Mouse (Mus musculus) bone marrow, adult 2 months (tissue): Measurements from ENCODE around the gene Prss21. TPM values are rescaled to one million over a fixed set of nuclear protein-coding genes. Genes with fewer than 3 reads are reported as not detected.
A peak's percentile ranks its signal among the peaks of the same experiment; 100 is the strongest.

Source experiments
- H3K27ac ChIP-seq: fragments of 200-500 bp; 2 replicates; pipeline ENCODE4 v1.5.1; 2012; ENCODE audit warnings: low read depth, mild to moderate bottlenecking, control low read depth, inconsistent platforms, low read length; ENCODE audit not compliant: control insufficient read depth, poor library complexity, insufficient read depth
- H3K4me1 ChIP-seq: fragments of 200-500 bp; 2 replicates; pipeline ENCODE4 v1.6.1; 2011; ENCODE audit warnings: low read length; ENCODE audit not compliant: control insufficient read depth, insufficient read depth
- H3K4me3 ChIP-seq: fragments of 200-500 bp; replicated peaks from 2 replicates; pipeline ENCODE3; 2011; ENCODE audit warnings: mild to moderate bottlenecking, low read depth, low read length, control low read depth; ENCODE audit not compliant: control insufficient read depth
- CTCF ChIP-seq: fragments of 200-500 bp; IDR thresholded peaks from 2 replicates; pipeline ENCODE4 v1.5.1; 2011; ENCODE audit warnings: low read length, control low read depth; ENCODE audit not compliant: control insufficient read depth, insufficient read depth
- POLR2A ChIP-seq: fragments of 200-500 bp; IDR thresholded peaks from 2 replicates; pipeline ENCODE4 v1.6.1; 2011; ENCODE audit warnings: low read depth, mild to moderate bottlenecking, control low read depth, low read length, borderline replicate concordance; ENCODE audit not compliant: control insufficient read depth
- WGBS: fragments of 180-500 bp; shearing (Covaris S2); methylation state at CpG from one replicate; pipeline ENCODE4 v1.1.7; 2018; 5-methylcytosine and 5-hydroxymethylcytosine counted together
- polyA plus RNA-seq: library from polyadenylated mRNA; stranded (reverse); fragments of >200 nt; gene quantifications from 2 replicates; pipeline ENCODE4 v1.2.4, GENCODE M21; 2011; ENCODE audit warnings: low replicate concordance; ENCODE audit not compliant: missing spikeins, insufficient read depth, insufficient read length

Gene Prss21
- not detected in 2 replicates for polyA plus RNA-seq

DNA sequence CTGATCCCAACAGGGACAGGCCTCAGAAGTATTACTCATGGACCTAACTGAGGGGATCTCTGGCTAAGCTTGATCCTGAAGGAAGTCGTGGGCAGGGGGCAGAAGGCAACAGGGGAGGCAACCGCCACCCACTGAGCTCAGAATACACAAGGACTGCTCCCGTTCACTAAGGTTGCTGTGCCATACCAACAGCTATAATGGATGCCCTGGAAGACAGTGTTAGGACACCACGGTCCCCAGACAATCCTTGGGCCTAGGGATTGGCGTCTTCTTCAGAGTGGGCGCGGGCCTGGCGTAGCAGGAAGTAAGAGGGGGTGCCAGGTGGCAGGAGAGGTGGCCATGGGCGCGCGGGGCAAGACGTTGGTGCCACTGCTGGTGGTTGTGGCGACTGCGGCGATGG lies at the start of gene Prss21:
TSS of gene Prss21 (plus strand) at position 301 of the 400 bp plus-strand sequence.
- H3K4me1 ChIP-seq, result no peaks in the 10 kb centered on the region; the same call in none of the 2 replicates
- TF ChIP-seq POLR2A, result no peak
- TF ChIP-seq CTCF, result no peak
- H3K27ac ChIP-seq, result no peak within 1 kb of the TSS
- 82% methylated on average over 15 of the region's 15 CpGs for WGBS
- no peak within 1 kb of the TSS for H3K4me3 ChIP-seq

DNA sequence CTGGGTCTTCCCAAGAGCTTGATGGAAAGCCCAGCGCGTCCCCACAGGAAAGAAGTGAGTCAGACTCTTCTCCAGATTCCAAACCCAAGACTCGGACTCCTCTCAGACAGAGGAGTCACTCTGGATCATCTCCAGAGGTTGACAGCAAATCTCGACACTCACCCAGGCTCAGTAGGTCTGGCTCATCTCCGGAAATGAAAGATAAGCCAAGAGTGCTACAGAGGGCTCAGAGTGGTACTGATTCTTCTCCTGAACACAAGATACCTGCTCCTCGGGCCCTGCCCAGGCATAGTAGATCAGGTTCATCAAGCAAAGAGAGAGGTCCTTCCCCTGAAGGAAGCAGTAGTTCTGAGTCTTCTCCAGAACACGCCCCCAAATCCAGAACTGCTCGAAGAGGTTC lies 49.3 kb upstream of the Prss21 start:
- Histone ChIP-seq H3K4me3 (no peak overlapping the region), H3K4me1 (no peaks in the 10 kb centered on the region), H3K27ac (no peak overlapping the region)
- WGBS, result 96% methylated on average over 8 of the region's 8 CpGs
- TF ChIP-seq POLR2A, result no peak
- no peak for TF ChIP-seq CTCF

DNA sequence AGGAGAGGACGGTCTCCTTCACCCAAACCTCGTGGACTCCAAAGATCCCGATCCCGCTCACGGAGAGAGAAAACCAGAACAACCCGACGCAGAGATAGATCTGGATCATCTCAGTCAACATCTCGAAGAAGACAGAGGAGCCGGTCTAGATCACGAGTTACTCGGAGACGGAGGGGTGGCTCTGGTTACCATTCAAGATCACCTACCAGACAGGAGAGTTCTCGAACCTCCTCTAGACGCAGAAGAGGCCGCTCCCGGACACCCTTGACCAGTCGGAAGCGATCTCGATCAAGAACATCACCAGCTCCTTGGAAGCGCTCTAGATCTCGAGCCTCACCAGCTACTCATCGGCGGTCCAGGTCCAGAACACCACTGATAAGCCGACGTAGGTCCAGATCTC lies 48.6 kb upstream of the Prss21 start:
- 97% methylated on average over 25 of the region's 25 CpGs for WGBS
- no peak for TF ChIP-seq CTCF
- no peak for TF ChIP-seq POLR2A
- Histone ChIP-seq H3K27ac (no peak overlapping the region), H3K4me1 (no peaks in the 10 kb centered on the region), H3K4me3 (no peak overlapping the region)

DNA sequence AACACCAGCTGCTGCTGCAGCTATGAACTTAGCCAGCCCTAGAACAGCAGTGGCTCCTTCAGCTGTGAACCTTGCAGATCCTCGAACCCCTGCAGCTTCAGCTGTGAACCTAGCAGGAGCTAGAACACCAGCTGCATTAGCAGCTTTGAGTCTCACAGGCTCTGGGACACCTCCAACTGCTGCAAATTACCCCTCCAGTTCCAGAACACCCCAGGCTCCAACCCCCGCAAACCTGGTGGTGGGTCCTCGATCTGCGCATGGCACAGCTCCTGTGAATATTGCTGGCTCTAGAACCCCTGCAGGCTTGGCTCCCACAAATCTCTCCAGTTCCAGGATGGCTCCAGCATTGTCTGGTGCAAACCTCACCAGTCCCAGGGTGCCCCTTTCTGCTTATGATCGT lies 47.1 kb upstream of the Prss21 start:
- Histone ChIP-seq H3K27ac (no peak overlapping the region), H3K4me1 (no peaks in the 10 kb centered on the region), H3K4me3 (no peak overlapping the region)
- TF ChIP-seq CTCF, result no peak
- no peak for TF ChIP-seq POLR2A
- WGBS, result 96% methylated on average over 5 of the region's 5 CpGs

DNA sequence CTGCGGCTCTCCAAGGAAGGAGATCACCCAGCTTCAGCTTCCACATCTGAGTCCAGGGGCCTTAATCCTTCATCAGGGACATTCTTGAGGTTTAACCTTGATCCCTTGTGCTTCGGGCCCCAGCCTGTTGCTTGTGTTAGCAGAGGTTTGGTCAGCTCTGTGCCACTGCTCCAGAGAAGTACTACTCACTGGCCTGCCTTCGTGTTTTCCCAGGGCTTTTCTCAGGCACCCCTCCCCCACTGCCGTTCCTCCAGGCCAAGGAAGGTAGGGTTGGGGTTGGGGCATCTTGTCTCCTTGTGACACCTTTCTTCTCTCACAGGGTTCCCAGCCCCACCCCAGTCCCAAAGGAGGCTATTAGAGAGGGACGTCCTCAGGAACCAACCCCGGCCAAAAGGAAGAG lies 45.8 kb upstream of the Prss21 start:
- Histone ChIP-seq H3K4me1 (no peaks in the 10 kb centered on the region), H3K27ac (no peak overlapping the region), H3K4me3 (no peak overlapping the region)
- WGBS, result 81% methylated on average over 6 of the region's 6 CpGs
- TF ChIP-seq CTCF, result no peak
- no peak for TF ChIP-seq POLR2A

GRCm38 (mm10) chr17:23823018-23823417 lies 44.8 kb upstream of the Prss21 start:
- Histone ChIP-seq H3K4me3 (no peak overlapping the region), H3K27ac (no peak overlapping the region), H3K4me1 (no peaks in the 10 kb centered on the region; the same call in 1 of the 2 replicates)
- 90% methylated on average over 16 of the region's 16 CpGs for WGBS
- TF ChIP-seq POLR2A (0 out of 2 replicates have a peak, but pooled peaks have one; percentile 12), CTCF (no peak)

DNA sequence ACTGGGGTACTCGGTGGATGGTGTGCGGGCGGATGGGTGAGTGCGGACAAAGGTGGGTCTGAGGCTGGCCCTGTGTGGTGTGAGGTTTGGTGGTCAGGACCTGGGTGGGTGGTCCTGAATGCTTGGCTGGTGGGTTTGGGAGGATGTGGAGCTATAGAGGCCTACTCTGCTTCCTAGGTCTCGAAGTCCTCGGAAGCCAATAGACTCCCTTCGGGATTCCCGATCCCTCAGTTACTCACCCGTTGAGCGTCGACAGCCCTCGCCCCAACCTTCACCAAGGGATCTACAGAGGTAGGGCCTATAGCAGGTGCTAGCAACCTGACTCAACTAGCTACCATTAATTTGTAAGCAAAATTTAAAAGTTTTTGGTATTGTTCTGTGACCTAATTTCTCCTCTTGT lies 44.2 kb upstream of the Prss21 start:
- TF ChIP-seq CTCF (no peak), POLR2A (no peak)
- no peak overlapping the region for H3K27ac ChIP-seq
- no peaks in the 10 kb centered on the region; the same call in 1 of the 2 replicates for H3K4me1 ChIP-seq
- no peak overlapping the region for H3K4me3 ChIP-seq
- whole genome bisulfite sequencing, result 96% methylated on average over 12 of the region's 12 CpGs

- no peak overlapping the region for H3K4me3 ChIP-seq
- H3K4me1 ChIP-seq, result no peaks in the 10 kb centered on the region; the same call in 1 of the 2 replicates
- H3K27ac ChIP-seq, result no peak overlapping the region
- TF ChIP-seq POLR2A (no peak), CTCF (no peak)
- 71% methylated on average over 4 of the region's 4 CpGs for WGBS
Observed at GRCm38 (mm10) chr17:23825591-23825990, 42.3 kb upstream of the Prss21 start.
